Mouse (Mus musculus) olfactory bulb, adult 2 months (tissue): ENCODE data around the gene Trpc4.

ENCODE experiments used
- CTCF ChIP-seq: fragments of 200-500 bp; IDR thresholded peaks from 2 replicates; pipeline ENCODE4 v1.5.1; 2012; ENCODE audit warnings: low read depth, mild to moderate bottlenecking, low read length, moderate library complexity; ENCODE audit not compliant: insufficient read depth
- POLR2A ChIP-seq: fragments of 200-500 bp; IDR thresholded peaks from 2 replicates; pipeline ENCODE4 v1.6.1; 2012; ENCODE audit warnings: mild to moderate bottlenecking, low read depth, low read length, moderate library complexity; ENCODE audit not compliant: insufficient read depth

DNA sequence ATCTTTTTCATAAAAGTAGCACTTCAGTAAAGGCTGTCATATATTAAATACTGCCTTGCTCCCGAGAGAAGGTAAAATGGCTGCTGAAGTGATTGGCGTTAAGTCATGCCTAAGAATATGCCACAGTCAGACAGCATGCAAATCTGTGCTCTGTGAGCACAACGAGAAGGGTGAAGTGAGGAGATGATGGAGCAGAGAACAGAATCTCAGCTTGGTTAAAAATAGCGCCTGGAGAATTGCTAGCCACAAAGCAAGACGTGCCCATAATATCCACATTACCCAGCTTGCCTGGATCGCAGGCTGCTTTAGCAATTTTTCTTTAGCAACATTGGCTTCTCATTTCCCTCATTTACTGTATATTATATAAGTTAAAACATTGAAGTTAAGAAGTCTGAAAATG lies 113.3 kb downstream of the Trpc4 start:
- TF ChIP-seq CTCF (no peak), POLR2A (no peak)
